Mouse (Mus musculus) liver, embryonic 14.5 days (tissue): ENCODE results near the gene Dnajb6. TPM values are rescaled to one million over a fixed set of nuclear protein-coding genes. Genes with fewer than 3 reads are reported as not detected.

Experiments
- ATAC-seq: fragments of 200-750 bp; cut with Nextera tagmentation; 2 replicates; pipeline ENCODE4 v1.8.0; 2017; ENCODE audit warnings: moderate number of reproducible peaks, mild to moderate bottlenecking, moderate library complexity; ENCODE audit not compliant: insufficient read depth
- DNase-seq, 3 experiments: peaks; one replicate each; pipeline ENCODE4 v3.0.0-alpha.2; 2012 to 2013; ENCODE audit warnings: low read depth in 3 of 3, low spot score in 3 of 3
- H3K27ac ChIP-seq: fragments of 300-500 bp; sonication (generic); 2 replicates; pipeline ENCODE4 v1.5.1; 2014; ENCODE audit warnings: moderate library complexity, mild to moderate bottlenecking, control low read depth, inconsistent platforms
- H3K27me3 ChIP-seq: fragments of 300-500 bp; sonication (generic); 2 replicates; pipeline ENCODE4 v1.6.1; 2014; ENCODE audit warnings: mild to moderate bottlenecking, low read length, moderate library complexity; ENCODE audit not compliant: control insufficient read depth, insufficient read depth
- H3K36me3 ChIP-seq: fragments of 300-500 bp; sonication (generic); replicated peaks from 2 replicates; pipeline ENCODE4 v1.6.1; 2014; ENCODE audit warnings: low read depth; ENCODE audit not compliant: control insufficient read depth, insufficient read depth
- H3K4me1 ChIP-seq, 2 experiments: fragments of 200-500 bp in 1 of 2; fragments of 300-500 bp in 1 of 2; sonication (generic) in 1 of 2; replicated peaks; 2 replicates each; pipeline ENCODE4 v1.6.1; 2012 to 2014; ENCODE audit warnings: antibody characterized with exemption in 1 of 2, inconsistent platforms in 1 of 2, low read length in 1 of 2; ENCODE audit not compliant: control insufficient read depth in 2 of 2, insufficient read depth in 2 of 2
- H3K4me2 ChIP-seq: fragments of 300-500 bp; sonication (generic); 2 replicates; pipeline ENCODE4 v1.6.1; 2014; ENCODE audit warnings: low read depth, mild to moderate bottlenecking, control low read depth, moderate library complexity
- H3K4me3 ChIP-seq, 2 experiments: fragments of 200-500 bp in 1 of 2; fragments of 300-500 bp in 1 of 2; sonication (generic) in 1 of 2; 2 replicates each; pipeline ENCODE4 v1.5.1; 2012 to 2014; ENCODE audit warnings: low read depth in 2 of 2, low read length in 2 of 2, mild to moderate bottlenecking in 2 of 2, control low read depth in 1 of 2, inconsistent platforms in 1 of 2, moderate library complexity in 1 of 2; ENCODE audit not compliant: insufficient read depth in 1 of 2
- H3K9ac ChIP-seq: fragments of 300-500 bp; sonication (generic); replicated peaks from 2 replicates; pipeline ENCODE4 v1.6.1; 2014; ENCODE audit warnings: mild to moderate bottlenecking, control low read depth, moderate library complexity
- H3K9me3 ChIP-seq: fragments of 300-500 bp; sonication (generic); 2 replicates; pipeline ENCODE4 v1.6.1; 2016; ENCODE audit warnings: low read length, mixed read lengths; ENCODE audit not compliant: control insufficient read depth
- CTCF ChIP-seq: IDR thresholded peaks from 2 replicates; pipeline ENCODE4 v1.5.1; 2016; ENCODE audit warnings: antibody characterized with exemption, low read depth, control low read depth
- EP300 ChIP-seq: IDR thresholded peaks from 2 replicates; pipeline ENCODE4 v1.6.1; 2016; ENCODE audit warnings: antibody characterized with exemption, low read depth
- WGBS: fragments of 180-500 bp; shearing (Covaris S2); extraction: QIAGEN DNeasy Blood & Tissue Kit; methylation state at CpG from one replicate; pipeline ENCODE4 v1.1.7; 2014; ENCODE audit not compliant: insufficient replicate concordance; 5-methylcytosine and 5-hydroxymethylcytosine counted together
- polyA plus RNA-seq, 2 experiments: library from polyadenylated mRNA; depleted of rRNA in 1 of 2; stranded (reverse) in 1 of 2; unstranded in 1 of 2; fragments of >200 nt; fragmentation: Nextera tagmentation in 1 of 2; extraction: Ambion mirVana in 1 of 2; gene quantifications; 2 replicates each; pipeline versions ENCODE4 v1.2.1 to v1.2.3; 2012 to 2014

Dnajb6 gene
- polyA plus RNA-seq (2012; rRNA removed) (27.8 and 48.3 TPM in 2 replicates), polyA plus RNA-seq (2014; fragmentation: Nextera tagmentation; extraction: Ambion mirVana) (76.0 and 78.7 TPM in 2 replicates)

GRCm38 (mm10) chr5:29735557-29736061, at the start of gene Dnajb6, which contains the start of gene Gm5129:
TSS of gene Dnajb6 (plus strand) at chr5:29735688.
TSS of gene Gm5129 (minus strand) at chr5:29735936.
- peak within 1 kb of the TSS; percentile 82 for H3K4me2 ChIP-seq
- ATAC-seq (peak; percentile 93), DNase-seq (peak; percentile 85 to 87 (median 87))
- H3K4me1 ChIP-seq, result peaks cover 12 to 18% of the 10 kb centered on the region in 2 experiments
- no peaks in the 10 kb centered on the region for H3K27me3 ChIP-seq
- TF ChIP-seq CTCF (peak; percentile 6; the same call in 1 of the 2 replicates), EP300 (peak; percentile 41; the same call in 1 of the 2 replicates)
- WGBS, result under 1% methylated on average over 46 of the region's 46 CpGs
- H3K9me3 ChIP-seq, result no peaks in the 10 kb centered on the region
- H3K9ac ChIP-seq, result peak within 1 kb of the TSS; percentile 92
- peak within 1 kb of the TSS; percentile 88 to 89 for H3K4me3 ChIP-seq
- peak within 1 kb of the TSS; percentile 89 for H3K27ac ChIP-seq
- no peaks in the 10 kb centered on the region for H3K36me3 ChIP-seq

GRCm38 (mm10) chr5:29687671-29688070, 47.8 kb upstream of the Dnajb6 start:
- WGBS, result 42% methylated on average over 3 of the region's 3 CpGs
- no peak overlapping the region for H3K9ac ChIP-seq

GRCm38 (mm10) chr5:29688352-29688751, 47.1 kb upstream of the Dnajb6 start:
- H3K27ac ChIP-seq, result no peak overlapping the region
- no peak overlapping the region for H3K9ac ChIP-seq
- H3K4me3 ChIP-seq, result no peak overlapping the region
- no peaks in the 10 kb centered on the region for H3K36me3 ChIP-seq
- ATAC-seq, result no peak
- TF ChIP-seq CTCF (no peak), EP300 (no peak)
- H3K4me1 ChIP-seq, result no peaks in the 10 kb centered on the region
- no peak for DNase-seq
- no peak overlapping the region for H3K4me2 ChIP-seq
- 43% methylated on average over 7 of the region's 7 CpGs for WGBS
- no peaks in the 10 kb centered on the region for H3K9me3 ChIP-seq
- H3K27me3 ChIP-seq, result no peaks in the 10 kb centered on the region

More at GRCm38 (mm10) chr5:29687671-29688070, 47.8 kb upstream of the Dnajb6 start:
- Histone ChIP-seq H3K4me1 (no peaks in the 10 kb centered on the region), H3K27me3 (no peaks in the 10 kb centered on the region), H3K4me3 (no peak overlapping the region), H3K9me3 (no peaks in the 10 kb centered on the region), H3K27ac (no peak overlapping the region), H3K4me2 (no peak overlapping the region), H3K36me3 (no peaks in the 10 kb centered on the region)
- DNase-seq, result peak; percentile 12 to 18 (median 16)
- TF ChIP-seq EP300 (no peak), CTCF (peak; percentile 79)
- ATAC-seq, result no peak

GRCm38 (mm10) chr5:29698493-29698892, 37.0 kb upstream of the Dnajb6 start:
- WGBS, result 66% methylated on average over 4 of the region's 4 CpGs
- Histone ChIP-seq H3K9ac (no peak overlapping the region), H3K4me3 (no peak overlapping the region), H3K36me3 (no peaks in the 10 kb centered on the region), H3K27me3 (no peaks in the 10 kb centered on the region), H3K4me1 (no peaks in the 10 kb centered on the region), H3K27ac (no peak overlapping the region), H3K4me2 (no peak overlapping the region), H3K9me3 (no peaks in the 10 kb centered on the region)
- no peak for ATAC-seq
- no peak for DNase-seq
- TF ChIP-seq CTCF (no peak), EP300 (no peak)

- H3K27ac ChIP-seq, result no peak overlapping the region
- WGBS, result 48% methylated on average over 2 of the region's 2 CpGs
- no peak overlapping the region for H3K9ac ChIP-seq
- no peak overlapping the region for H3K4me3 ChIP-seq
- no peak overlapping the region for H3K4me2 ChIP-seq
- H3K36me3 ChIP-seq, result no peaks in the 10 kb centered on the region
- H3K9me3 ChIP-seq, result no peaks in the 10 kb centered on the region
- ATAC-seq (no peak), DNase-seq (no peak)
- no peaks in the 10 kb centered on the region for H3K27me3 ChIP-seq
- H3K4me1 ChIP-seq, result no peaks in the 10 kb centered on the region
- TF ChIP-seq EP300 (no peak), CTCF (no peak)
Observed at GRCm38 (mm10) chr5:29699520-29700202, 35.8 kb upstream of the Dnajb6 start.
